Mouse (Mus musculus): ENCODE results near the gene Olfr1504.
"Not testable (repeated sequence)": the region's sequence is repeated elsewhere in the genome, so short reads cannot be mapped to it uniquely, and the experiment has no call there.

Olfr1504 gene

DNA sequence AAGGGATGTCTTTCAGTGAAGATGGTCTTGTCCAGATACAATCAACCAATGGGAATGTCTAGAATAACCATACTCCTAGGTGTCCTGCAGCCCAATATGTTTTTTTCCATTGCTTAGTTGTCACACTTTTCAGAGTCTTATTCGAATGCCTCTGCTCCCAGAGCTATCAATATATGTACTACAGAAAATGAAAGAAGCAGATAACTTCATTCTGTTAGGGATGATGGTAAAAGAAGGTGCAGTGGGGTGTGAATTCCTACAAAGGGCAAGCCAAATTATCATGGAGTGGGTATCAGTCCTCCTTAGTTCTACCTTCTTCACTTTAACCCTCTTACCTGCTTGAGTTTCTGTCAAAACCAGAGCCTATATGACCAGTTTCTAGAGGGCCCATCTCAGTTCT, at the start of gene Olfr1504:
Olfr1504 (minus strand) TSS at position 101 of the 400 bp plus-strand sequence.
- DNase-seq (ENCODE audit: low spot score in 2 of 2) = no peak

- DNase-seq (ENCODE audit: low spot score in 2 of 2) = no peak
These were observed 15.5 kb upstream of the Olfr1504 start, which contains the start of gene Olfr1505 for GRCm38 (mm10) chr19:13913230-13913629. Gene Olfr1505 (plus strand): TSS chr19:13913530.

- no peak for DNase-seq (ENCODE audit: low spot score in 2 of 2)
These were observed 36.2 kb downstream of the Olfr1504 start, which contains the start of gene Olfr1502 for GRCm38 (mm10) chr19:13861495-13861894. Gene Olfr1502 (plus strand): TSS chr19:13861795.

DNA sequence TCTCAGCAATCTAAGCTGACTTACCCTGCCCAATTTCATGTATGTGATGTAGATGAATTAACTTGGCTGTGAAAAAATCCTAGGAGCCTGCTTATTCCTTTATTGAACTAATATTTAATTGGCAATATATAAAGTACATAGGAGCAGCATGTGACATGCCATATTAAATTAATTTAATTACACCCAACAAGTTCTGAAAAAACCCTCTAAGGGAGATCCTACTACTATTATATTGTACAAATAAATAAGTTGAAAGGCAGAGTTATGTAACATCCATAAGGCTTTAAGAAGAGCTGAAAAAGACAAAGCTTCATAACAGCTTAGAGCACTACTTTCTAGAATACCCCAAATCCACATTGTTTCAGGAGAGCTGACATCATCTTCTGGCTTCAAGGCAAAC, 47.1 kb downstream of the Olfr1504 start, which contains the start of gene Olfr1501:
Olfr1501 (minus strand) TSS at position 101 of the 400 bp plus-strand sequence.
- DNase-seq (ENCODE audit: low spot score in 2 of 2) = not testable (repeated sequence)
